Mouse (Mus musculus) neural tube, embryonic 11.5 days (tissue): Measurements from ENCODE around the gene Kcnc4. TPM values are rescaled to one million over a fixed set of nuclear protein-coding genes. Genes with fewer than 3 reads are reported as not detected.

Experiments used
- ATAC-seq: fragments of 200-750 bp; cut with Nextera tagmentation; 2 replicates; pipeline ENCODE4 v1.8.0; 2017; ENCODE audit warnings: moderate number of reproducible peaks, mild to moderate bottlenecking, moderate TSS enrichment, moderate library complexity; ENCODE audit not compliant: insufficient read depth, low FRiP score, low TSS enrichment
- DNase-seq: peaks from one replicate; pipeline ENCODE4 v3.0.0-alpha.2; 2015; ENCODE audit warnings: low spot score
- H3K27ac ChIP-seq: fragments of 300-500 bp; sonication (generic); 2 replicates; pipeline ENCODE4 v1.5.1; 2014; ENCODE audit warnings: low read depth, mild to moderate bottlenecking, low read length
- H3K27me3 ChIP-seq: fragments of 300-500 bp; sonication (generic); 2 replicates; pipeline ENCODE4 v1.6.1; 2014; ENCODE audit warnings: mild to moderate bottlenecking, low read length, mixed read lengths; ENCODE audit not compliant: control insufficient read depth, insufficient read depth
- H3K36me3 ChIP-seq: fragments of 300-500 bp; sonication (generic); 2 replicates; pipeline ENCODE4 v1.6.1; 2014; ENCODE audit warnings: mild to moderate bottlenecking, low read length, moderate library complexity, mixed read lengths; ENCODE audit not compliant: control insufficient read depth, insufficient read depth
- H3K4me1 ChIP-seq: fragments of 300-500 bp; sonication (generic); 2 replicates; pipeline ENCODE4 v1.6.1; 2014; ENCODE audit warnings: low read length, mixed read lengths; ENCODE audit not compliant: control insufficient read depth, insufficient read depth
- H3K4me2 ChIP-seq: fragments of 300-500 bp; sonication (generic); 2 replicates; pipeline ENCODE4 v1.6.1; 2014; ENCODE audit warnings: low read depth, mild to moderate bottlenecking, moderate library complexity
- H3K4me3 ChIP-seq: fragments of 300-500 bp; sonication (generic); 2 replicates; pipeline ENCODE4 v1.5.1; 2014; ENCODE audit warnings: low read depth, low read length
- H3K9ac ChIP-seq: fragments of 300-500 bp; sonication (generic); 2 replicates; pipeline ENCODE4 v1.6.1; 2014; ENCODE audit warnings: mild to moderate bottlenecking, low read length
- H3K9me3 ChIP-seq: fragments of 300-500 bp; sonication (generic); 2 replicates; pipeline ENCODE4 v1.6.1; 2016; ENCODE audit warnings: low read length; ENCODE audit not compliant: control insufficient read depth
- WGBS: fragments of 180-500 bp; shearing (Covaris S2); extraction: QIAGEN DNeasy Blood & Tissue Kit; methylation state at CpG from one replicate; pipeline ENCODE4 v1.1.7; 2014; 5-methylcytosine and 5-hydroxymethylcytosine counted together
- polyA plus RNA-seq: library from polyadenylated mRNA; unstranded; fragments of >200 nt; fragmentation: Nextera tagmentation; extraction: Ambion mirVana; gene quantifications from 2 replicates; pipeline ENCODE4 v1.2.1, GENCODE M21; 2014

Kcnc4 gene
- polyA plus RNA-seq, 1 experiment from 2014 or later: 0.05 TPM

- Histone ChIP-seq H3K4me3 (no peak overlapping the region), H3K4me1 (no peaks in the 10 kb centered on the region), H3K36me3 (no peaks in the 10 kb centered on the region), H3K9ac (no peak overlapping the region), H3K4me2 (no peak overlapping the region), H3K27me3 (no peaks in the 10 kb centered on the region), H3K9me3 (no peaks in the 10 kb centered on the region), H3K27ac (no peak overlapping the region)
- DNase-seq: no peak
- 84% methylated on average over 3 of the region's 3 CpGs for WGBS
- ATAC-seq: no peak
These were observed 42.1 kb downstream of the Kcnc4 start for GRCm38 (mm10) chr3:107417287-107417644.

- H3K4me1 ChIP-seq: no peaks in the 10 kb centered on the region
- no peak overlapping the region for H3K9ac ChIP-seq
- H3K9me3 ChIP-seq: no peaks in the 10 kb centered on the region
- WGBS: 89% methylated on average over 9 of the region's 9 CpGs
- H3K27me3 ChIP-seq: no peaks in the 10 kb centered on the region
- no peak overlapping the region for H3K4me2 ChIP-seq
- no peaks in the 10 kb centered on the region for H3K36me3 ChIP-seq
- no peak overlapping the region for H3K4me3 ChIP-seq
- ATAC-seq (no peak), DNase-seq (no peak)
- no peak overlapping the region for H3K27ac ChIP-seq
These were observed 42.6 kb downstream of the Kcnc4 start for GRCm38 (mm10) chr3:107416541-107417286.

- DNase-seq (no peak), ATAC-seq (no peak)
- no peak overlapping the region for H3K4me2 ChIP-seq
- H3K27me3 ChIP-seq: no peaks in the 10 kb centered on the region
- H3K27ac ChIP-seq: no peak overlapping the region
- no peaks in the 10 kb centered on the region for H3K36me3 ChIP-seq
- H3K9me3 ChIP-seq: no peaks in the 10 kb centered on the region
- H3K4me1 ChIP-seq: no peaks in the 10 kb centered on the region
- H3K9ac ChIP-seq: no peak overlapping the region
- 29% methylated on average over 2 of the region's 2 CpGs for WGBS
- no peak overlapping the region for H3K4me3 ChIP-seq
These were observed 46.3 kb downstream of the Kcnc4 start for GRCm38 (mm10) chr3:107413093-107413492.

- Histone ChIP-seq H3K4me3 (no peak overlapping the region), H3K27ac (no peak overlapping the region), H3K36me3 (no peaks in the 10 kb centered on the region), H3K9ac (no peak overlapping the region), H3K4me2 (no peak overlapping the region), H3K4me1 (no peaks in the 10 kb centered on the region), H3K9me3 (no peaks in the 10 kb centered on the region), H3K27me3 (no peaks in the 10 kb centered on the region)
- no peak for DNase-seq
- 93% methylated on average over 8 of the region's 8 CpGs for WGBS
- no peak for ATAC-seq
These were observed 46.8 kb downstream of the Kcnc4 start for GRCm38 (mm10) chr3:107412509-107412908.

GRCm38 (mm10) chr3:107411669-107412068, 47.7 kb downstream of the Kcnc4 start:
- Histone ChIP-seq H3K27ac (no peak overlapping the region), H3K4me1 (no peaks in the 10 kb centered on the region), H3K9me3 (no peaks in the 10 kb centered on the region), H3K9ac (no peak overlapping the region), H3K4me3 (no peak overlapping the region), H3K4me2 (no peak overlapping the region), H3K27me3 (no peaks in the 10 kb centered on the region), H3K36me3 (no peaks in the 10 kb centered on the region)
- DNase-seq: peak; percentile 55
- WGBS: 49% methylated on average over 4 of the region's 4 CpGs
- ATAC-seq: peak; percentile 79; the same call in 1 of the 2 replicates

- ATAC-seq (no peak), DNase-seq (no peak)
- WGBS: 89% methylated on average over 7 of the region's 7 CpGs
- H3K4me3 ChIP-seq: no peak overlapping the region
- no peaks in the 10 kb centered on the region for H3K27me3 ChIP-seq
- no peaks in the 10 kb centered on the region for H3K4me1 ChIP-seq
- H3K36me3 ChIP-seq: no peaks in the 10 kb centered on the region
- H3K4me2 ChIP-seq: no peak overlapping the region
- H3K9ac ChIP-seq: no peak overlapping the region
- no peaks in the 10 kb centered on the region for H3K9me3 ChIP-seq
- H3K27ac ChIP-seq: no peak overlapping the region
These were observed 58.0 kb downstream of the Kcnc4 start for GRCm38 (mm10) chr3:107401401-107401800.

GRCm38 (mm10) chr3:107399991-107400640, 59.2 kb downstream of the Kcnc4 start:
- no peaks in the 10 kb centered on the region for H3K4me1 ChIP-seq
- WGBS: 86% methylated on average over 5 of the region's 5 CpGs
- no peaks in the 10 kb centered on the region for H3K36me3 ChIP-seq
- H3K9me3 ChIP-seq: no peaks in the 10 kb centered on the region
- no peak overlapping the region for H3K4me2 ChIP-seq
- no peak overlapping the region for H3K9ac ChIP-seq
- H3K4me3 ChIP-seq: no peak overlapping the region
- H3K27me3 ChIP-seq: no peaks in the 10 kb centered on the region
- DNase-seq: no peak
- no peak overlapping the region for H3K27ac ChIP-seq
- ATAC-seq: no peak

GRCm38 (mm10) chr3:107391198-107391597, 68.2 kb downstream of the Kcnc4 start:
- H3K36me3 ChIP-seq: no peaks in the 10 kb centered on the region
- no peaks in the 10 kb centered on the region for H3K27me3 ChIP-seq
- H3K4me3 ChIP-seq: no peak overlapping the region
- H3K4me2 ChIP-seq: no peak overlapping the region
- H3K27ac ChIP-seq: no peak overlapping the region
- H3K4me1 ChIP-seq: no peaks in the 10 kb centered on the region
- H3K9ac ChIP-seq: no peak overlapping the region
- DNase-seq: no peak
- no peaks in the 10 kb centered on the region for H3K9me3 ChIP-seq
- ATAC-seq: no peak
- WGBS: 66% methylated on average over 4 of the region's 4 CpGs
